Mouse (Mus musculus) small intestine, adult 2 months (tissue): ENCODE data around the gene Arhgef18.

ENCODE experiments used
- CTCF ChIP-seq: fragments of 200-500 bp; IDR thresholded peaks from 2 replicates; pipeline ENCODE4 v1.5.1; 2012; ENCODE audit warnings: low read depth, mild to moderate bottlenecking, control low read depth, inconsistent platforms, low read length, moderate library complexity, mixed read lengths; ENCODE audit not compliant: insufficient replicate concordance, insufficient read length; ENCODE audit errors: extremely low read depth
- POLR2A ChIP-seq: fragments of 200-500 bp; IDR thresholded peaks from 2 replicates; pipeline ENCODE4 v1.6.1; 2012; ENCODE audit warnings: low read depth, mild to moderate bottlenecking, control low read depth, inconsistent platforms, low read length, moderate library complexity

- TF ChIP-seq POLR2A (no peak), CTCF (no peak)
Measured at GRCm38 (mm10) chr8:3451992-3452391, 59.2 kb downstream of the Arhgef18 start.
